Mouse (Mus musculus): ENCODE measurements at regions not wholly inside any gene's neighbourhood (a gene's known extent, or its start where the extent isn't known, plus 50 kb on each side); places are given as distances from the start of the nearest gene placed in this dataset.

DNA sequence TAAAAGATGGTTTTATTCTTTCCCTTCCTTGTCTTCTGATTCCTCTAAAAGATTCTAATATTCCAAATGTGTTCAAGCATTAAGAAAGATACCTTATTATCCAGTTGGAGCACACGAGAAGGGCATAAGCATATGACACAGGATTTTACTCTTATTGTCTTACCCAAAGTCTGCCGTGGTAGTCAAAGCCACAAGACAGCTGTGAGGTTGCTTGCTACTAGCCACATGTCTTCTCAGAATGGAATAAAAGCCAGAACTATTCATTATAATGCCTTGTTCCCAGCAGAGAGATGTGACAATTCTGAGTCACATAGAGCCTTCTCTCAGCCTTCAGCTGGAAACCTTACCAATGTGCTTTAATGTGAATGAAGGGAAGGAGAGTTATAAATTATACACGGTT, 71.5 kb downstream of the Pdha2 start:
- 72% methylated on average over 3 of the region's 3 CpGs for WGBS
- no peaks in the 10 kb centered on the region for H3K36me3 ChIP-seq (ENCODE audit: control insufficient read depth, insufficient read depth, low read length)
- no peak overlapping the region for H3K9ac ChIP-seq (ENCODE audit: low read length)
- no peaks in the 10 kb centered on the region for H3K27me3 ChIP-seq (ENCODE audit: control insufficient read depth, insufficient read depth, low read length)
- no peak overlapping the region for H3K4me2 ChIP-seq (ENCODE audit: low read depth, low read length, severe bottlenecking)
- H3K27ac ChIP-seq (ENCODE audit: low read depth, low read length) = no peak overlapping the region
- no peak for ATAC-seq (replicated peaks; ENCODE audit: low FRiP score)
- no peaks in the 10 kb centered on the region for H3K9me3 ChIP-seq (ENCODE audit: control insufficient read depth, low read length)
- no peak overlapping the region for H3K4me3 ChIP-seq (ENCODE audit: low read depth, low read length)
- no peak for DNase-seq (ENCODE audit: low spot score)
- H3K4me1 ChIP-seq (replicated peaks; ENCODE audit: control insufficient read depth, insufficient read depth, low read length) = no peaks in the 10 kb centered on the region

GRCm38 (mm10) chr3:141112387-141113163, 99.6 kb downstream of the Pdha2 start:
- no peaks in the 10 kb centered on the region for H3K9me3 ChIP-seq (ENCODE audit: control insufficient read depth, low read length)
- peak; percentile 72; the same call in 1 of the 2 replicates for ATAC-seq (replicated peaks; ENCODE audit: low FRiP score)
- no peaks in the 10 kb centered on the region for H3K27me3 ChIP-seq (ENCODE audit: control insufficient read depth, insufficient read depth, low read length)
- H3K4me3 ChIP-seq (ENCODE audit: low read depth, low read length) = no peak overlapping the region
- no peak overlapping the region for H3K27ac ChIP-seq (ENCODE audit: low read depth, low read length)
- no peak for DNase-seq (ENCODE audit: low spot score)
- no peaks in the 10 kb centered on the region for H3K36me3 ChIP-seq (ENCODE audit: control insufficient read depth, insufficient read depth, low read length)
- WGBS = 53% methylated on average over 3 of the region's 3 CpGs
- H3K4me1 ChIP-seq (replicated peaks; ENCODE audit: control insufficient read depth, insufficient read depth, low read length) = no peaks in the 10 kb centered on the region
- H3K4me2 ChIP-seq (ENCODE audit: low read depth, low read length, severe bottlenecking) = no peak overlapping the region
- H3K9ac ChIP-seq (ENCODE audit: low read length) = no peak overlapping the region

- Histone ChIP-seq H3K4me3 (ENCODE audit: low read depth, low read length) (no peak overlapping the region), H3K27me3 (ENCODE audit: control insufficient read depth, insufficient read depth, low read length) (no peaks in the 10 kb centered on the region), H3K4me2 (ENCODE audit: low read depth, low read length, severe bottlenecking) (no peak overlapping the region), H3K4me1 (replicated peaks; ENCODE audit: control insufficient read depth, insufficient read depth, low read length) (no peaks in the 10 kb centered on the region), H3K9ac (ENCODE audit: low read length) (no peak overlapping the region), H3K9me3 (ENCODE audit: control insufficient read depth, low read length) (no peaks in the 10 kb centered on the region), H3K36me3 (ENCODE audit: control insufficient read depth, insufficient read depth, low read length) (no peaks in the 10 kb centered on the region), H3K27ac (ENCODE audit: low read depth, low read length) (no peak overlapping the region)
- DNase-seq (ENCODE audit: low spot score) = no peak
- no peak for ATAC-seq (replicated peaks; ENCODE audit: low FRiP score)
- WGBS = 85% methylated on average over 1 of the region's 1 CpGs
These were observed 100.3 kb downstream of the Pdha2 start for GRCm38 (mm10) chr3:141111705-141112385.
